Mouse (Mus musculus) brain, adult 10 weeks (tissue): ENCODE data around the gene Cep57. TPM values are rescaled to one million over a fixed set of nuclear protein-coding genes. Genes with fewer than 3 reads are reported as not detected.

Experiments
- polyA plus RNA-seq: library from polyadenylated mRNA; stranded (reverse); fragments of 350-450 nt; fragmentation: Illumina TruSeq; extraction: RNeasy Lipid Tissue Mini Kit (QIAGEN cat#74804); gene quantifications from one replicate; pipeline ENCODE4 v1.2.3, GENCODE M21; 2015; ENCODE audit warnings: low read depth, low replicate concordance

Gene Cep57
- 22.5 TPM for polyA plus RNA-seq

DNA sequence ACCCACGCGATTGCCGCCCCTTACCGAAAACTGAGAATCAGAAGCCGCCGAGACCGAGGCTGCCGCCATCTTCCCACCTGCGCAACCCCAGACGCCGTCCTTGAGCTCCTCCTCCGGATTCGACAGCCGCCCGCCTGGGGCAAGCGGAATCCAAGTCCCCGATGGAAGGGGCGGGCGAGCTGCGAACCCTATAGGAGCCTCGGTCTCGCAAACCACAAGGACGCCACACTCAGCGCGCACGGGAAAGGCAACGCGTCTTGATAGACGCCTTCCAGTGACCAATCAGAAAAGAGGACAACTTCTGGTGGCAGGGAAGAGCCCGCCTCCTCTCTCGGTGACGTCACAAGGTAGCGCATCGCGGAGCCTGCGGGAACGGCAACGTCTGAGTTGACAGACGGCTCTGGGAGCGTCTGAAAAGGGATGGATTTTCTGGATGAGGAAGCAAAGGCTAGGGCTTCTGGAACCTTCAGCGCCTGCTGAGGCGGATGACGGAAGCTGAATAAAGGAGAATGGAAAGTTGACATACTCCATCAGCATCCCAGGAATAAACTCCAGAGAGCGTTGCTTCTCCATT, at the start of gene Cep57:
Gene Cep57, minus strand, starts transcription at position 276 of the 574 bp plus-strand sequence.

DNA sequence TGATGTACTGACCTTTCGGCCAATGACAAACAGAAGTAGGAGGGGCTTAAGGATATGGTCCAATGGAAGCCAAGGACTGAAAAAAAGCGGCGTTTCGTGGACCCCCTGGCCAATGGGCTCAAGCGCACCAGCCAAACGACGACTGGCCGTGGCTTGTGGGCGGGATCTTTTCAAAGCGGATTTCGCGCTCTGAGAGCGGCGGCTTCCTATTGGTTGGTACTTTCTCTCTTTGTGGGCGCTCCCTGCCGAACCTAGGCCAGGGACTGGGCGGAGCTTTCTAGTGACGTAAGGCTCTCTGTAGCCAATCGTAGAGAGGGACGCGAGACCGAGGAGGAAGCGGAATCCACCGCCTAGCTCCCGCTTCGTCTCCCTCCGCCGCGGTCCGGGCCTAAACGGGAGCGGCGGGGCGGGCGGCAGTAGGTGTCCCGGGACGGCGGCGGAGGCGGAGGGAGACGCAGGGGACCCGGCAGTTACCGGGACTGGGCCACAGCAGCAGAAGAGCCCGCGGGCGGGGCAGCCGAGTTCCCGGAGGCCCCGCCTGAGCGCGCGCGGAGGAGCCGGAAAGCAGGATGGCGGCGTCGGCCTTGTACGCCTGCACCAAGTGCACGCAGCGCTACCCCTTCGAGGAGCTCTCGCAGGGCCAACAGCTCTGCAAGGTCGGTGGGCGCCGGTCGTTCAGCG, 639 bp upstream of the Cep57 start, which contains the start of gene Fam76b:
Gene Fam76b, plus strand, starts transcription at position 311 of the 681 bp plus-strand sequence.

Other genes starting within 250 kb of the Cep57 start
- gene Mtmr2, start 78.7 kb downstream of the Cep57 start, polyA plus RNA-seq, result 58.1 TPM
- gene Fam76b, start 609 bp upstream of the Cep57 start, polyA plus RNA-seq, result 20.4 TPM